Mouse (Mus musculus) mesoderm, embryonic 11.5 days (tissue): ENCODE measurements around the gene Ttc30b.
"Not testable (repeated sequence)": the region's sequence is repeated elsewhere in the genome, so short reads cannot be mapped to it uniquely, and the experiment has no call there.

ENCODE experiments used
- DNase-seq: peaks from one replicate; pipeline ENCODE4 v3.0.0-alpha.2; 2012; ENCODE audit warnings: low read depth, low spot score

The Ttc30b gene

DNA sequence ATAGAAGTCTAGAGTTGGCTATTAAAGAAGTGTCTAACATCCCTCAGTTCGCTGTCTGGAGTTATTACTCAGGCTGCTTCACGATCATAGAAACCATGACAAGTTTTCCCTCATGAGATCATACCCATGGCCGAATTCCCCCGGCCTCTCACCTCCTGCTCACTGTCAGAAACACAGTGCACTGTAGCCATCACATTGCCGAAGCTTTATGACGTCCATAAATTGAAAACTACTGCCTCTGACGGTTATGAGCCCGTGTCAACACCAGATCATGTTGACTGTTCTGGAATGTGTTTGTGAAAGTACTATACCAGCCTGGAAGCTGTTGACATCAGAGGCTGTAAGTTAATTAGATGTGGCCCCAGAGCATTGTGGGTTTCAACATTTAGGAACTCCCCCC lies 12.3 kb upstream of the Ttc30b start:
- DNase-seq, result no peak

DNA sequence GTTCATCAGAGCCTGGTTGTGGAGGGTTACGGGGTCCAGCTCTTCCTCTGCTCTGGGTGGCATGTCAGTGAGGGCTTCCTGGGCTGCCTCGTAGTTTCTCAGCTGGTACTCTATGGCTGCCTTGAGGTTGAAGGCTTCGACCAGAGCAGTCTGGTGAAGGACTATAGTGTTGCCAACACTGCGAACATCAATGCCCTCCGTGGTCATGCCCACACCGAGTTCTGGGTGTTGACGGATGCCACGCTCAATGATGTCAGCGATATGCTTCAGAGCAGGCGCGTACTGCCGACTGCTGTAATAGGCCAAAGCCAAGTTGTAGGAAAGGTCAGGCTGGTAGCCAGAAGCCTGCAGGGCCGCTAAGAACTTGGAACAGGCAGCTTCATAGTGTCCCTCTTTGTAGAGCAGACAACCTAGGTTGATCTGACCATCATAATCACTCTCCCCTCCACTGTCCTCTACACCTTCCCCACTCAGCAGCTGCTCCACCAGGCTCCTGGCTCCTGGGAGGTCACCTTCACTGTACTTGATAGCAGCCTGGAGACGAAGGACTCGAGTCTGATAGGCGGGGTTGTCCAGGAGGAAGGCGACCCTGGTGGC lies 767 bp downstream of the Ttc30b start:
- DNase-seq, result not testable (repeated sequence)

DNA sequence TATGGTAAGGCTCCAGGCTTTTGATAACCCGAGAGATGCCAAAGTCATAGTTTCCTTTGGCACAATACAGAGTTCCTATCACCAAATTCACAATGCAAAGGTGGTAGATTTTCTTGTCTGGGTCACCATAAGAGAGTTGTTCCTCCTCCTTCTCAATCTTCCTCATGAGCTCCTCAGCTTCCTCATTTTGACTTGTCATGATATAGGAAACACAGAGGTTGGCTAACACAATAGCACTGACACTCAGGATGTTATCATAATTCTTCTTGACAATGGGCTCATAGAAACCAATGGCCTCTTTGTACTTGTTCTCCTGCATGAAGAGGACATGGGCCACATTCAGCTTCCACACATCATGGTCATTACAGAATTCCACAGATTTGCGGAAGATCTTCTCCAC lies 1.7 kb downstream of the Ttc30b start:
- not testable (repeated sequence) for DNase-seq

DNA sequence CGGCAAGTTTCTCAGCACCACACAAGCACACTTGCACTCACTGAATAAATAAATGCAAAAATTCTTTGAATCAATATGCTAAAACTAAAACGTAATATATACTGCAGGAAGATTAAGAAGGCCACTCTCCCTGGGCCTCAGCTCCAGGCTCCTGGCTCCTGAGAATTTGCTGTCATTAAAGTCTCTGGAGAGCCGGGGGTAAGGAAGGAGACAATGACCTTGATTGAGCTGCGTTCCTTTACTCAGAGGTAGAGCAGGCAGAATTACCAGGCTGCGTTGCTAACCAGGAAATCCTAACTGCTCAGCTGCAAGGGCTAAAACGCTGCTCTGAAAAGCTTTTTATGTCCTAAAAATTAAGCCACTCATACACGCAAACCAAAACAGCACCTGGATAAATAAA lies 4.8 kb downstream of the Ttc30b start:
- peak; percentile 21 for DNase-seq

DNA sequence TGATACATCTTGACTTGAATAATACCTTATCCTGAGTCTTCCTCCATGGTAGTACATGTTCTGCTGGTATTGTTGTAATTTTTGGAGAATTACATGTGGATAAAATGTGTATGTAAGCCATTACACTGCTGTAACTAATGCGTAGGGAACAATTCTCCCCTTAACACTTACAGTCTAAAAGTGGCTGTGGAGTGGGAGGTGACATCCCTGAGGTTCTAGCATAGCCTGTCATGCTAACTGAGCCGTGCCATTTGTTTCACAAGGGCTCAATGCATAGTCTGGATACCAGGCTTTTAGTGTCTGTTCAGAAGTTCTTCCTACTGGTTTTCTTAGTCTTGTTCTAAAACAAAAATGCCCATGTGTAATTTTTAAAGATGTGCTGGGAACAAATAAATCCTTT lies 7.4 kb downstream of the Ttc30b start:
- DNase-seq, result no peak

DNA sequence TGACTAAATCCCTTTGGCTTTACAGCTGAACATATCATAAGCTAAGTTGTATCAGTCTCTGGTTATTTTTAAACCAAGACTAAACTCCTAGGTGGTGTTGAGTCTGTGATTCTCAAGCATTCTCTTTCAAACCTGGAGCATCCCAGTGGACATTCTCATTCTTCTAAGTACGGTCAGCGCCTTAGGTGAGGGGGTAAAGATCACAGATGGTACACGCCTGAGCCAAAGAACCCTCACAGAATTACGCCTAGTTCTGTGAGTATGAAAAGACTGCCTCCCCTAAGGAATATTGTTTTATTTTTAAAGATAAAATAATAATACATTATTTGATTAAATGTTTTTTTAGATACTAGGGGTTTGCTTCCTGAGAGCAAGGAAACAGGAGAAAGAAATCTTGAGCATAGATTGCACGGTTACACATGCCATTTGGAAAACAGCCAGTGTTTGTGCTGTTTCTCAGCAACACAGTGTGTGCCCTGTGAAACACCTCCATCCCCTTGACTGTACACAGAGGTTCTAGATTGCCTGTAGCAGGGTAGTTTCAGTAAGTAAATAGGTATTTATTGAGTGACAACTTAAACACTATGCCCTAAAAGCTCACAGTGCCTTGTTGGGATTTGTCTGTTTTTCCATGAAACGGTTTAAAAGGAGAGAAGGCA lies 8.5 kb downstream of the Ttc30b start:
- no peak for DNase-seq

DNA sequence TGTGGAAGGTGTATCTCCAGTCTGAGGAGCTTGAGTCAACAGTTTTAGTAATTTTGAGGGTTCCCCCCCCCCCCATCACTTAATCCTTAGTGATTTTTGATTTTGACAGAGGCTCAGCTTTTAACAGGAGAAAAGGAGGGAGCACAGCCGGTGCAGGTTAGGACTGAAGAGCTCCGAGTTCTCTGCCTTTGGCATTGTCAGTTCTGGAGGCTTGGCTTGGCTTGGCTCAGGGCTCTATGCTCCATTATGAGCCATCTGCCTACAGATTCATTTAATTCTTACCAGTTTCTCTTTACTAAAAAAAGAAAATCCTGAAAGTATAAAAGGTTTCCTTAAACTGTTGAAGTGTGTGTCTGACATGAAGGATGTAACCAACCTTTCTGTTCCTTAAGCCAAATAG lies 9.2 kb downstream of the Ttc30b start:
- DNase-seq, result no peak

DNA sequence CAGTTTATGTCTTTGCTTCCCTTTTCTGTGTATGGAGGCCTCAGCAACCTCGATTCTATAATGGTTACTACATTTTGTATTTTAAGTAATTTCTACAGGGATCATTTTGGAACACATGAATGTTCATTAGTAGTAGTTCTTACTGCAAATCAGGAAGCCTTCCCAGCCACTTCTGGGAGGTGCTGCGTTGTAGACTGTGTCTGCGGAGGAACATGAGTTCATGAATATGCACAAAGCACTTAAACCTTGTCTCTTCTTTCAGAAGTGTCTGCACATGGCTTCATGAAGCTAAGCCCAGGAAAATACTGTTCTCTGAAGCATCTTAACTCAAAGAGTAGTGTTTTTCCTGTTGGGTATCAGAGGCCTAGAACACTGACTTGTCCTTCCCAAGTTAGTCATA lies 10.4 kb downstream of the Ttc30b start:
- DNase-seq, result no peak

DNA sequence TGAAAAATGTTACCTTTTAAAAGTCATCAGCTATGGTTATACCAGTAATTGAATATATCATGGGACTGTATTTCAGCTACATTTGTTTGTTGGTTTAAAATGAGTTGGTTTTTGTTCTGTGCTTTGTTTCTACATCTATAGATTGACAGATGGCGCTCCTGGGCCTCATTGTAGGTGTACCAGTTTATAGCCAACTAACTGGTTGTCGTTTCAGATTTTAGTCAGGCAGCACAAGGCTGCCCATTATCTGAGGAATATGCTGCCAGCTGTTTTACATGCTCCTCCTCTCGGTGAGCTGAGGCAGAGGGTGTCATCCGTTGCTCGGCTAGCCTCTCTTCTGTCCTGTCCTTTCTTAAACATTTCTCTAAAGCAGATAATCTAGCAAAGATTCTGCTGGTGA lies 12.3 kb downstream of the Ttc30b start:
- DNase-seq, result no peak

DNA sequence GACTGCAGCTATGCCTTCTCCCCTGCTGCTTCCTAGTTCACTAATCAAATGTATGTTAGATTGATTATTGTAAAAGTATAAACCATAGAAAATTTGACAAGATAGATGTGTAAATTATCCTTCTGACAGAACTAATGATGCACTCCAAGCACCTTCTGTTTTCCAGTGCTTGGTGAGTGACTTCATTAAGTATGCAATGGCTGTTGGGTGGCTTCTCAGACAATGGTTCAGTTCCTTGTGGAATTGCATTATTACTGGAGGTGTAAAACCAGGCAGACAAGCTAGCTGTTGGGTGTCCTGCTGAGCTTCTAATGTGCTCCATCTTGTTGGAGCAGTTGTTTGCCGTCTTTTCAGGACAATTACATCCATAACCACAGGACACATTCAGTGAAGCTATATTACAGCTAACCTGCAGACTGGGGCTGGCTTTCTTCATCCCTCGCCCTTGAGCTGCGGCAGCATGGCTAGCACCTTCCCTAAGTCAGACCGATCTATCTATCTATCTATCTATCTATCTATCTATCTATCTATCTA lies 14.5 kb downstream of the Ttc30b start:
- no peak for DNase-seq

DNA sequence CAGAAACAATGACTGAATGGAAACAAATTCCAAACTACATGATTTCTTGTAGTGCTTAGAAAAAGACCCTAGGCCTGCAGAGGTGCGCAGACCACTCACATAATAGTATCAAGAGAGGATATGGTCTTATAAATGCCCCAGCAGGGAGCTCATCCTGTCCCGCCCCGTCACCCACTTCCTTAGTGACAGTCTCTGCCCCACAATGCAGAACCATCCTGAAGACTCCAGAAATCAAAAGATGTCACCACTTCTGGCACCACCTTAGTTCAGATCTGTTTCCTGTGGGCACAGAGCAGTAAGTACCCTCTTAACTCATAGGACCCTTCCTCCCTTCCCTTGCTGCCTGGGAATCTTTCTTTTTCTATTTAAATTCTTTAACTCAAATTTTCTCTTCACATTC lies 23.3 kb downstream of the Ttc30b start:
- no peak for DNase-seq

DNA sequence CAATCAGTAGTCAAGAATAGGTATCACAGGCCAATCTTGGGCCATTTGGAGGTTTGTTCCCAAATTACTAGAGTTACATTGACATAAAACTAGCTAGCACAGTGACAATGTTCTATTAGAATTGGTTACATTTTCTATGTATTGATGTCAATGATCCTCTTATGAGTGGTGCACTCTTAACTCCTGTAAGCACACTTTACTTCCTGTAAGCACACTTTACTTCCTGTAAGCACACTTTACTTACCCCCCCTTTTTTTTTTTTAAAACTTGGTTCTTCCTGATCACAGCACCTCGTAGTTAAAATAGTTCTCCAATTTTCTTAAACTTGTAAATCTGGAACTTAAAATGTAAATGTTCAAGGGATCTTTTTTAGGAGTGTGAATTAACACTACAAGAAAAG lies 31.2 kb downstream of the Ttc30b start:
- no peak for DNase-seq

DNA sequence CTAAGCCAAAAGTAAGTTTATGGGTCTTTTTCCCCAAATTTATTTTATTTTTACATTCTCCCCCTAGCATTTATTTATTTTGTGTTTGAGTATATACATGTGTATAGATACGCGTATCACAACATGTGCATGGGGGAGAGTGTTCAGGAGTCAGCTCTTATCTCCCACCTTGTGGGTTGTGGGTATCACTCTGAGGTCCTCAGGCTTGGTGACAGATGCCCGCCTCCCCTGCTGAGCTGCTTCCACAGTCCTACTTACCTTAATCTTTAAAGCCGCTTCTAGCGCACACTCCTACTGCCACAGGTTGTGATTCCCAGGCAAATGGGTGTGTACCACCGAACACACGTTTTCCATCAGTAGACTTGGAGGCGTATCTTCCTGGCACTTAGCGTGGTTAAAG lies 36.5 kb downstream of the Ttc30b start:
- DNase-seq, result no peak

DNA sequence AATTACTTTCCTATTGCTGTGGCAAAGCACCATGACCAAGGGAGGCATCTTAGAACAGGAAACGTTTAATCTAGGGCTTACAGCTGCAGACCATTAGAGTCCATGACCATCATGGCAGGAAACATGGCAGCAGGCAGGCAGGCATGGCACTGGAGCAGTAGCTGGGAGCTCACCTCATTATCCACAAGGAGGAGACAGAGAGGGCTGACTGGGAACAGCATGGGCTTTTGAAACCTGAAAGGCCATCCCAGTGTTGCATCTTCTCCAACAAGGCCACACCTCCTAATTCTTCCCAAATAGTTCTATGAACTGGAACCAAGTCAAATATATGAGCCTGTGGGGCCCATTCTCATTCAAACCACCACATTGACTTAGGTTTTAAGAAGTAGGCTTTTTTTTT lies 38.1 kb downstream of the Ttc30b start:
- DNase-seq, result no peak

DNA sequence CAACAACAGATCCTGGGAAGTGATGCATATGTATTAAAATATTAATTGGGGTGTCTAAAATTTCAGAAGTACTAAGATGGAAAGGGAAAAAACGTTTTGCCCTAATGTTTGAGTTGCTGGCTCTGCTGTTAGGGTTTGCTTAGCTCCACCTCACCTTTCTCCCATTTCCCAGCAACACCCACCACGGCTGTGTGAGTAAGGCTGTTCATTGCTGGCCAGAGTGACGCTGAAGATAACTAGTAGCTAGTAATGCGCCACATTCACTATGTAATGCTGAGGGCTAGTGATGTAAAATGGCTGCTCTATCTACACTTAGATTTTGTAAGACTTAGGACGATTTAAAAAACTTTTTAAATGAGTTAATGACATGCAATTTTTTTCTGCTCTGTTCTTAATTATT lies 42.7 kb downstream of the Ttc30b start:
- no peak for DNase-seq

DNA sequence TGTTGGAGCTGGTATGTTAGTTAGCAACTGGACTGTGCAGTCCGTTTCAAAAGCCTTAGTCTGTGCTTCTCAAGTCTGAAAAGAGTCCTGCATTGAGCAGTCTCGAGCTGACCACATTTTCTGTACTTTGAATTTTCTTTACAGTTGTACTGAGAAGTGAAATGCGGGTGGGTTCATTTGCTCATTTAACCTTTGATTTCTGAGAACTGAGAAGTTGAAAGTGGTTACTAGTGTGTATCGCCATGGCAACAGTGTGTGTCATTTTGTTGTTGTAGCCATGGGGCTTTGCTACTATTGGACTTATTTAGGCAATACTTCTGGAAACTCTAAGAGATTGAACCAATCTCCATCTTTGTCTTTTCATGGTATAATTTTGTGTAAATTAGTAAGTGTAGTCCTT lies 46.4 kb downstream of the Ttc30b start:
- no peak for DNase-seq
